Mouse (Mus musculus): ENCODE results near the gene Gm4303.
"Not testable (repeated sequence)": the region's sequence is repeated elsewhere in the genome, so short reads cannot be mapped to it uniquely, and the experiment has no call there.

Gene Gm4303

DNA sequence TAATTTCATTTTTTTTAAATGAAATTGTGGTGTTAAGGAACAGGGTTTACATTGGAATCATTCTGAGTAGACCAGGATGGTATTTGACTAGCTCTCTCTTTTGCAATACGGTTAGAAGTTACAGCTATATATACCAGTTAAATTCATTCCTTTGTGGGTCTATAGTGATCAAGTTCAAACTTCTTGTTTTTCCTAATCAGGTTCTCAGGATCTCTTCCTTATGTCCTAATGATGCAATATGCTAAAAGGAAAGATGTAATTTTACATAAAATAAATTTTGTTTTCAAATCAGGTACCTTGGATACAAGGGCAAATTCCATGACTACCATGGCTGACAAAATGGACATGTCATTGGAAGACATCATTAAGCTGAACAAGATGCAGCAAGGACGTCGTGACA is at the start of gene Gm4303:
Gm4303 (plus strand) TSS at position 301 of the 400 bp plus-strand sequence.
- not testable (repeated sequence) for DNase-seq (ENCODE audit: low spot score)

DNA sequence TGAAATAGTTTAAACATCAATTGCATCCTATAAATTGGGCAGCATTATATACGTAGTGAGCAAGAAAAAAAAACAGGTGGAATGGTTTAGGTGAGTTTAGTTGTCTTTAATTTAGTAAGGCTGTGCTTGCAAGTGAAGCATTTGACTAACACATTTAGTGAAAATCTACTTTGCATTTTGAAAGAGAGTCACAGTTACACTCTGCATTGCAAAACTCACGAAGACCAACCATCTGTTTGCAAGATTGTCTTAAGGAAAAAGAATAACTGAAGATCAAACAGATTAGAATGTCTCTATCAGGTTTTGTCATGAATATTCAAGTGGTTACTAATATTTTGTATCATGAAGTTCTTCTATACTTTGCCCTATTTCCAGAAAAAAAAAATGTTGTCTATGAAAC is 49.7 kb upstream of the Gm4303 start:
- no peak for DNase-seq (ENCODE audit: low spot score)

DNA sequence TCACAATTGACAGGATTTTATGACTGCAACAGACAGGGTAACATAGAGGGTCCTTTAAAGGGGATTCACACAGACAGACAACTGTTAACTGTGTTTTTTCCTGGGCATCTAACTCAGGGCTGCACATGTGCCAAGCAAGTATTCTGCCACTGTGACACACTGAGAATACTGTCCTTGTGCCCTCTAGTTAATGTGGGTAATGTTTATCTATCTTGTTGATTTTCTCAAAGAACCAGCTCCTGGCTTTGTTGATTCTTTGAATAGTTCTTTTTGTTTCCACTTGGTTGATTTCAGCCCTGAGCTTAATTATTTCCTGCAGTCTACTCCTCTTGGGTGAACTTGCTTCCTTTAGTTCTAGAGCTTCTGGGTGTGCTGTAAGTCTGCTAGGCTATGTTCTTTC is 45.7 kb upstream of the Gm4303 start:
- not testable (repeated sequence) for DNase-seq (ENCODE audit: low spot score)

DNA sequence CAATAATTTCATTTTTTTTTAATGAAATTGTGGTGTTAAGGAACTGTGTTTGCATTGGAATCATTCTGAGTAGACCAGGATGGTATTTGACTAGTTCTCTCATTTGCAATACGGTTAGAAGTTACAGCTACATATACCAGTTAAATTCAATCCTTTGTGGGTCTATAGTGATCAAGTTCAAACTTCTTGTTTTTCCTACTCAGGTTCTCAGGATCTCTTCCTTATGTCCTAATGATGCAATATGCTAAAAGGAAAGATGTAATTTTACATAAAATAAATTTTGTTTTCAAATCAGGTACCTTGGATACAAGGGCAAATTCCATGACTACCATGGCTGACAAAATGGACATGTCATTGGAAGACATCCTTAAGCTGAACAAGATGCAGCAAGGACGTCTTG is 10.4 kb upstream of the Gm4303 start, which contains the start of gene Gm4301:
Gm4301 (plus strand) TSS at position 301 of the 400 bp plus-strand sequence.
- DNase-seq (ENCODE audit: low spot score) = not testable (repeated sequence)

DNA sequence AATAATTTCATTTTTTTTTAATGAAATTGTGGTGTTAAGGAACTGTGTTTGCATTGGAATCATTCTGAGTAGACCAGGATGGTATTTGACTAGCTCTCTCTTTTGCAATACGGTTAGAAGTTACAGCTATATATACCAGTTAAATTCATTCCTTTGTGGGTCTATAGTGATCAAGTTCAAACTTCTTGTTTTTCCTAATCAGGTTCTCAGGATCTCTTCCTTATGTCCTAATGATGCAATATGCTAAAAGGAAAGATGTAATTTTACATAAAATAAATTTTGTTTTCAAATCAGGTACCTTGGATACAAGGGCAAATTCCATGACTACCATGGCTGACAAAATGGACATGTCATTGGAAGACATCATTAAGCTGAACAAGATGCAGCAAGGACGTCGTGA is 5.2 kb upstream of the Gm4303 start, which contains the start of gene Gm4302:
Gm4302 (plus strand) TSS at position 301 of the 400 bp plus-strand sequence.
- not testable (repeated sequence) for DNase-seq (ENCODE audit: low spot score)

DNA sequence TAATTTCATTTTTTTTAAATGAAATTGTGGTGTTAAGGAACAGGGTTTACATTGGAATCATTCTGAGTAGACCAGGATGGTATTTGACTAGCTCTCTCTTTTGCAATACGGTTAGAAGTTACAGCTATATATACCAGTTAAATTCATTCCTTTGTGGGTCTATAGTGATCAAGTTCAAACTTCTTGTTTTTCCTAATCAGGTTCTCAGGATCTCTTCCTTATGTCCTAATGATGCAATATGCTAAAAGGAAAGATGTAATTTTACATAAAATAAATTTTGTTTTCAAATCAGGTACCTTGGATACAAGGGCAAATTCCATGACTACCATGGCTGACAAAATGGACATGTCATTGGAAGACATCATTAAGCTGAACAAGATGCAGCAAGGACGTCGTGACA is 5.0 kb downstream of the Gm4303 start, which contains the start of gene Gm4305:
Gm4305 (plus strand) TSS at position 301 of the 400 bp plus-strand sequence.
- not testable (repeated sequence) for DNase-seq (ENCODE audit: low spot score)

DNA sequence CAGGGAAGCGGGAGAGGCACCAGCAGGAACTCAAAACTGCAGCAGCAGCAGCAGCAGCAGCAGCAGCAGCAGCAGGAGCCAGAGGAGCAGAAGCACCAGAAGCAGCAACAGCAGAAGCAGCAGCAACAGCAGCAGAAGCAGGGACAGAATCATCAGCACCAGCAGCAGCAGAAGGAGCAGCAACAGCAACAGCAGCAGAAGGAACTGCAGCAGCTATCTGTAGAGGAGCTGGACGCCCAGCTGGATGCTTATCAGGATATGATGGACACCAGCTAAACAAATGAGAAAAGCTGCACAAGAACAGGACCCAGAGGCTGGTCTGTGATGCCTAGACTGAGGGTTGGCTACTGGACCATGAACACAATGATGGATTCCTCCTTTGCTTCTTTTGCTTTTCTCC is 11.1 kb downstream of the Gm4303 start:
- peak; percentile 10 for DNase-seq (ENCODE audit: low spot score)

DNA sequence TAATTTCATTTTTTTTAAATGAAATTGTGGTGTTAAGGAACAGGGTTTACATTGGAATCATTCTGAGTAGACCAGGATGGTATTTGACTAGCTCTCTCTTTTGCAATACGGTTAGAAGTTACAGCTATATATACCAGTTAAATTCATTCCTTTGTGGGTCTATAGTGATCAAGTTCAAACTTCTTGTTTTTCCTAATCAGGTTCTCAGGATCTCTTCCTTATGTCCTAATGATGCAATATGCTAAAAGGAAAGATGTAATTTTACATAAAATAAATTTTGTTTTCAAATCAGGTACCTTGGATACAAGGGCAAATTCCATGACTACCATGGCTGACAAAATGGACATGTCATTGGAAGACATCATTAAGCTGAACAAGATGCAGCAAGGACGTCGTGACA is 15.3 kb downstream of the Gm4303 start, which contains the start of gene Gm4307:
Gm4307 (plus strand) TSS at position 301 of the 400 bp plus-strand sequence.
- DNase-seq (ENCODE audit: low spot score) = not testable (repeated sequence)

DNA sequence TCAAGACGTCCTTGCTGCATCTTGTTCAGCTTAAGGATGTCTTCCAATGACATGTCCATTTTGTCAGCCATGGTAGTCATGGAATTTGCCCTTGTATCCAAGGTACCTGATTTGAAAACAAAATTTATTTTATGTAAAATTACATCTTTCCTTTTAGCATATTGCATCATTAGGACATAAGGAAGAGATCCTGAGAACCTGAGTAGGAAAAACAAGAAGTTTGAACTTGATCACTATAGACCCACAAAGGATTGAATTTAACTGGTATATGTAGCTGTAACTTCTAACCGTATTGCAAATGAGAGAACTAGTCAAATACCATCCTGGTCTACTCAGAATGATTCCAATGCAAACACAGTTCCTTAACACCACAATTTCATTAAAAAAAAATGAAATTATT is 36.7 kb downstream of the Gm4303 start, which contains the start of gene Gm4312:
Gm4312 (minus strand) TSS at position 101 of the 400 bp plus-strand sequence.
- DNase-seq (ENCODE audit: low spot score) = not testable (repeated sequence)
